Mouse (Mus musculus): ENCODE results near the gene Fbln1.

DNA sequence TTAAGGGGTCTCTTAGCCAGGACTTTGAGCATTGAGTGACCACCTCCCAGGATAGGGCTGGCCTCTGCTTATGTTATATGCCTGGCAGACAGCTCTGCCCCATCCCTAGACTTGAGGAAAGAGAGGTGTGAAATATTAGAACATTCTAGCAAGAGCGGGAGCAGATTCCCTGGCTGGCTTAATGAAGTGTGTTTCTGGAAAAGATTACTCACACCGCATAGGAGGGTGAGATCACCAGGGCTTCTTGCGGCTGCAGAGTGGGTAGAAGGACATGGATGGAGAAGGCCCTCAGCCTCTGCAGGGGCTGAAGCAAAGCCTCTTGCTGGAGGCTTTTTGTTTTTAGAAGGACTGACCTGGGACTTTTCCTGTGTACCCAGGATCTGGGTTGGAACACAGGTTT lies 19.9 kb downstream of the Fbln1 start:
- no peak for TF ChIP-seq CTCF (IDR thresholded peaks at IDR 0.05; ENCODE audit: extremely low read depth, insufficient read depth, low read length)
- TF ChIP-seq POLR2A (IDR thresholded peaks at IDR 0.05; ENCODE audit: extremely low read depth, insufficient read depth, low read length): no peak

Data from cortical plate, adult 2 months (tissue).